Mouse (Mus musculus) heart, adult 11 months (tissue): Measurements from ENCODE around the gene Sspo.
A peak's percentile ranks its signal among the peaks of the same experiment; 100 is the strongest.

ENCODE experiments used
- DNase-seq: peaks from one replicate; pipeline ENCODE4 v3.0.0; 2022

Sspo gene

GRCm38 (mm10) chr6:48437679-48438376, 10.2 kb upstream of the Sspo start:
- no peak for DNase-seq

DNA sequence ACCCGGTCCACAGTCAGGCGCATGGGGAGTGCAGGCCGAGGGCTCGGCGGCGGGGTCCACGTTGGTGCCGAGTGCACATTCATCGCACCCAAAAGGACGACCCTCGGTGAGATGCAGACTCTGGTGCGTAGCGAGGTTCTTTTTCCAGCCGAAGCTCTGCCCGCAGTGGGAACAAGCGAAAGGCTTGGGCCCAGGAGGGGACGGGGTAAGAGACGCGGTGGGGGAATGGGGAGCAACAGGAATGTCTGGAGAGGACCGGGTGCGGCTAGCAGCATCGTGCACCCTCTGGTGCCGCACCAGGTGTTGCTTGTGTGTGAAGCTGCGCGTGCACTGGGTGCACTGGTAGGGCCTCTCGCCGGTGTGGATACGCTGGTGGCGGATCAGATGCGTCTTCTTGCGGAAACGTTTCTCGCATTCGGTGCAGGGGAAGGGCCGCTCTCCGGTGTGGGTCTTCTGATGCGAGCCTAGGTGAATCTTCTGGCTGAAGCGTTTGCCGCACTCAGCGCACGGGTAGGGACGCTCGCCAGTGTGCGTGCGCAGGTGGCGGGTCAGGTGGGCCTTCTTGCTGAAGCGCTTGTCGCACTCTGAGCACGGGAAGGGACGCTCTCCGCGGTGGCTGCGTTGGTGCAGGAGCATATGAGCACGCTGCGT, 9.4 kb upstream of the Sspo start:
- DNase-seq, result no peak

- DNase-seq, result no peak
These were observed 8.4 kb upstream of the Sspo start for GRCm38 (mm10) chr6:48439654-48440053.

DNA sequence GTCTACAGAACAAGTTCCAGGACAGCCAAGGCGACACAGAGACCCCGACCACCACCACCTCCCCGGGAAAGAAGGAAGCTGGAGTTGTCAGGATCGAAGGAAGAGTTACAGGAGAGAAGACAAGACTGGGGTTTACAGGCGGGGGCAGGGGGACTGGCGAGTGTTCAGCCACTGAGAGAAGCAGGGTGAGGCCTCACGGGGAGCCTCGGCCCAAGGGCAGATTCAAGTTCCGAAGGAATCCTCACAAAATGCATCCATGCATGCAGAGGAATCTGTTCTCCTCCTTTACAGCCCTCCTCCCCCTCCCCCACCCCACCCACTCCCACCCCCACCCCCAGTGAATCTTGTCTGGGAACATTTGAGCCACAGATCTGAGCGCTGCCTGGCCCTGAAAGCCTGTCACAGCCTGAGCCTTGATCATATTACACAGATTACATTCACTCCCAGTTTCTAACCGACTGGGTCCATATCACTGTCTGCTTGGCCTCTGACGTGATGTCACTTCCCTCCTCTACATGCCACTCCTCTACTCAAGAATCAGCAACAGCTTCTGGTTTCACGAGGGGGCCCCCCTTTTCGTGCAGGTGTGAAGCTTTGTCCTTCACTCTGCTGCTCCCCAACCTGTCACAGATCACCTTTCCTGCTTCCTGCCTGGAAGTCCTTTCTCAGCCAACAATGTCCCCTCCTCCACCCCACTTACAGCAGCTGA, 7.6 kb upstream of the Sspo start:
- no peak for DNase-seq

DNA sequence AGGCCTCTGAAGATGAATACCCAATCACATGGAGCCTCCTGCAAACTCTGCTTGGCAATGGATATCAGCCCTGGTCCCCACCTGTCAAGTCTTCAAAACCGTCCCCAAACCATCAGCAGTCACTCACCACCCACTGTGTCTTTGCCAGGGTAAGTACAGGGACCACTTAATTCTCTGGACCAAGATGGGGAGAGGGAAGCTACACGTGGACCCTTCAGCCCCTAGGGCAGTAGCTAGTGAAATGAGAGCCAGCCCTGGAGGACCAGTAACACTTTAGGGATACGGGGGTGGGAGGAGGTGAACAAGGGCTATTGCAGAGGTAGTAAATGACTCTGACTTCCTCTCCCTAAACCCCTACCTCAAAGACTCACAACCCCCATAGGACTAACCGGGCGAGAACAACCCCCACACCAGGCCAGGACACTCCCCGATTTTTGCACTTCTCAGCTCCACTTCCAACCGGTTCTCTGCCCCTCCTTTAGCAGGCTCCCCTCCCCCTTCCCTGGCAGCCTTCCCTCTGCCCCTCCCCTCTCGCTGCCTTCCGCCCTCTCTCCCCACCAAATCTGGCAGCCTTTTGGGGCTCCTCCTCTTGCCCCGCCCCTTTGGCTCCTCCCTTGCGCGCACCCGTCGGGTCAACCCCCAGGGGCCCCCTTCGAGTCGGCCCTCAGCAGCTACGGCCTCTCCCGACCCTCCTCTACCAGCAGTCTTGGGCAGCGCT, 4.3 kb upstream of the Sspo start:
- DNase-seq, result peak; percentile 100

- peak; percentile 99 for DNase-seq
These were observed 3.5 kb upstream of the Sspo start for GRCm38 (mm10) chr6:48444310-48445180.

DNA sequence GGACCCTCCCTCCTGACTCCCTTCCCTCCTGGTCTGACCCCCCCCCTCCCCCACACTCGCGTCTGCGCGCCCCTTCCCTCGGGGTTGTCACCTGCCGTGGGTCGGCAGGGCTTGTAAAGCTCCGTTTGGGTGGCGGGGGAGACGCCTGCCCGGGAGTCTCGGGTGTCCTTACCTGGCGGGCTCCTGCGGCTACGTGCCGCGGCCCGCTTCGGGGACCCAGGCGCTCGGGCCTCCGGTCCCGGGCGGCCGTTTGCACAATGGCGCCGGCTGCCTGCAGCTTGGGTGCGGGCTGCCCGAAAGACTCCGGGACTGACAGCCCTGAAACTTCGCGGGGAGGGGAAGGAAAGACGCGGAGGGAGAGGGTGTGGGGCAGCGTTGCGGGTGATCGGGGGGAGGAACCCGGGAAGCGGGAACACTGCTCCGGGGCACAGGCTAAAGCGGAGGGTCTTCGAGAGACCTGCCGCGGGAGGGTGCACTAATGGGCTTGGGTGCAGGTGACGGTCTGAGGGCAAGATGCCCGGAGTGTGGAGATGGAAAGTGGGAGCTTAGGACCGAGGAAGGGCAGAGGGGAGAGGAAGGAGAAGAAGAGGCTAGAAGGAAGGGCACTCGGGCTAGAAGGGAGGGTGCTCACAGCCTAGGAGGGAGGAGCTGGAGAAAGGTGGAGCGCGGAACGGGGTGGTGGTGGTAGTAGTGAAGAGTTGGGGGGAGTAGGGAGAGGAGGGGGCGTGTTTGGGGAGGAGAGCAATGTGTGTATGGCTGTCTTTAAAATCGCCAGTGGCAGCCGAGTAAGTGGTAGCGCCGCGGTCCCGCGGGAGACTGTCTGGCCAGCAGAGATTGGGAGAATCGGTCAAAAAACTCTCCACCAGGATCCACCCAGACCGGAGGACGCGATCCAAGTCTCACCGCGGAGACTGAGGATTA, 2.6 kb upstream of the Sspo start, which contains the start of gene Zfp467:
Zfp467 (minus strand) TSS at position 645 of the 921 bp plus-strand sequence.
- peak; percentile 98 for DNase-seq

GRCm38 (mm10) chr6:48446256-48446655, 1.8 kb upstream of the Sspo start:
- peak; percentile 96 for DNase-seq

- DNase-seq, result no peak
These were observed 1.1 kb upstream of the Sspo start for GRCm38 (mm10) chr6:48446896-48447295.

DNA sequence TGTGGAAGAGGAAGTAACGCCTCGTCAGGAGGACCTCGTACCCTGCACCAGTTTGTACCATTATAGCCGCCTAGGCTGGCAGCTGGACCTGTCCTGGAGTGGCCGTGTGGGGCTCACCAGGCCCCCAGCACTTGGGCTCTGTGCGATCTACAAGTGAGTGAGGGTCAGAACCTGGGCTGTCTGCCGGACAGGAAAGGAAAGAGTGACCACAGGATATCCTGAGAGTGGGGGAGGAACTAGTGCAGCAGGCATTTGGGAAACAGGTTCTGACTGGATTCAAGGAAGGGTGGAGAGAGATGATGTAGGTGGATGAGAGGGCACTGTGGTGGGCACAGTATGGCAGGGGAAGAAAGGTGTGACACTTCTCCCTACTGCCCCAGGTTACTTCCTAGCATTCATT, 498 bp downstream of the Sspo start:
- DNase-seq, result peak; percentile 94

GRCm38 (mm10) chr6:48452151-48452550, 4.1 kb downstream of the Sspo start:
- no peak for DNase-seq

- DNase-seq, result no peak
These were observed 4.7 kb downstream of the Sspo start for GRCm38 (mm10) chr6:48452771-48453170.

DNA sequence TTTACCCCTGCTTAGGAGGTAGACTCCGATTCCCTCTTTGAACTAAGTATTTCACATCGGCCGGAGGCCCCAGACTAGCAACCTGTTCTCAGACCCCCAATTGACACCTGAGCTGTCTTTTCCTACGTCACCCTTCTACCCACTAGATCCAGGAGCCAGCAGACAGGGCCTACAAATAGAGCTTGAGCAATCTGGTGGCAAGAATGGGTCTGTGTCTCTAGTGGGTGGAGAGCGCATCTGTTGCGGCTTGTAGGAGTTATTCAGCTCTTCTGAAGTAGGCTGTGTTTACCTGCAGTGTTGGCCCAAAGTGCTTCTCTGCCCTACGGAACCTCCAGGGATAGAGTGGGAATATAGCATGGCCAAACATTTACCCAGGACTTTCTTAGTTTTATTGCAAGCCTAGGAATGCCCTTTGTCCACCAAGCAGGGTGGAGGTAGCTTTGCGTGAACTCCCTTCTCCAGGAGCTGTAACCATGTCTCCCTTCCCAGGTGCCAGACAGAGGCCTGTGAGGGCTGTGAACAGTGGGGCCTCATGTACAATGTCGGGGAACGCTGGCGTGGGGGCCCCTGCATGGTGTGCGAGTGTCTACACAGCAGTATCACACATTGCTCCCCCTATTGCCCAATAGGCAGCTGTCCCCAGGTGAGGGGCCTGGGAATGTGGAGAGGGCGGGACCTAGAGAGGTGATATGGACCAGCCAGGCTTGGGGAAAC, 17.1 kb downstream of the Sspo start:
- no peak for DNase-seq

GRCm38 (mm10) chr6:48466715-48467114, 18.7 kb downstream of the Sspo start:
- no peak for DNase-seq

- DNase-seq, result no peak
These were observed 19.5 kb downstream of the Sspo start for GRCm38 (mm10) chr6:48467490-48467889.

GRCm38 (mm10) chr6:48470739-48471138, 22.7 kb downstream of the Sspo start:
- no peak for DNase-seq

GRCm38 (mm10) chr6:48478446-48478845, 30.4 kb downstream of the Sspo start:
- DNase-seq, result no peak

DNA sequence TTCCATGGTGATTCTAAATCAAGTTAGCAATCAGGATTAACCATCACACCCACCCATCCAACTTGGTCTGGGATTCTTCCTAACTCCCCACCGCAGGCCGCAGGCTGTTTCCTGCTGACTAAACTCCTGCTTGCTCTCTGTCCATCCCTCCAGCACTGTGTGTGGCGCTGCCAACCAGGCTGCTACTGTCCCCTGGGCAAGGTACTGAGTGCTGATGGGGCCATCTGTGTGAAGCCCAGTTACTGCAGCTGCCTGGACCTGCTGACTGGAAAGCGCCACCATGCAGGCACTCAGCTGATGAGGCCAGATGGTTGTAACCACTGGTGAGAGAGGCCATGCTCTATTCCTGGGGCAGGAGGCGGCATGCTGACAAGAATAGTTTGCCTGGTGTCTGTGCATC, 34.5 kb downstream of the Sspo start:
- no peak for DNase-seq

DNA sequence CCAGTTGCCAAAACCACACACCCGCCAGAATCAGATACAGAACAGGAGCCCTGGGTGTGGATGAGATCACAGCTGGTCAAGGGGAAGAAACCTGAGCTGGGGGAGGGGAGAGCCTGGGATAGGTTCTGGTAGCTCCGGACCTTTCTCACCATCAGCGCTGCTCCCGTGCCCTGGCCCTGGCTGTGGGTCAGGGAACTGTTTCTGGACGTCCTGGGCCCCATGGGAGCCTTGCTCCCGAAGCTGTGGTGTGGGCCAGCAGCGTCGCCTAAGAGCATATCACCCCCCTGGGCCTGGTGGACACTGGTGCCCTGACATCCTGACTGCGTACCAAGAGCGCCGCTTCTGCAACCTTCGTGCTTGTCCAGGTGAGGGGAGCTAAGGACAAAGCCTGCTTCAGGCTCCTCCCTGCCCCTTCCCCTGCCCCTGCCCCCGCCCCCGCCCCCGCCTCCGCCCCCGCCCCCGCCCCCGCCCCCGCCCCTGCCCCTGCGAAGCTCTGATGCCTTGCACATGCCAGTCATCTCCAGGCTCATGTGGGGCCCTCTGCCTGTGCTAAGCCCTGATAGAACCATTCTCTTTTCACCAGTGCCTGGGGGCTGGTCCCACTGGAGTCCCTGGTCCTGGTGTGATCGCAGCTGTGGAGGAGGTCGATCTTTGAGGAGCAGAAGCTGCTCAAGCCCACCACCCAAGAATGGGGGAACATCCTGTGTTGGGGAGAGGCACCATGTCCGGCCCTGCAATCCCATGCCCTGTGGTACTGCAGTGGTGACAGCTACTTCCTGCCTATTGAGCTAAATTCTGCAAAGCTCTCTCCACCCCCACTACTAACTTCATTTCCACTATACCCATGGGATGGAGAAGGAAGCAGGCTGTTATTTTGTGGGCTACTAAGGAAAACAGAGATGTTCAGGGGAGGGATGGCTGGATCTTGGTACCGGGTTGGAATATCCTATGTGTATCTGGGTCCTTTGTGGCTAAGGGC, 40.0 kb downstream of the Sspo start:
- DNase-seq, result peak; percentile 97
